Mouse (Mus musculus) forebrain, postnatal 0 days (tissue): ENCODE results near the gene Mier3. TPM values are rescaled to one million over a fixed set of nuclear protein-coding genes. Genes with fewer than 3 reads are reported as not detected.

Experiments
- ATAC-seq: fragments of 200-750 bp; cut with Nextera tagmentation; 2 replicates; pipeline ENCODE4 v1.8.0; 2017; ENCODE audit warnings: mild to moderate bottlenecking, moderate library complexity
- DNase-seq: peaks from one replicate; pipeline ENCODE4 v3.0.0-alpha.2; 2015
- H3K27ac ChIP-seq: fragments of 300-500 bp; sonication (generic); 2 replicates; pipeline ENCODE4 v1.5.1; 2014; ENCODE audit warnings: low read depth, mild to moderate bottlenecking, antibody characterized with exemption, low read length, moderate library complexity, mixed read lengths
- H3K27me3 ChIP-seq: fragments of 300-500 bp; sonication (generic); 2 replicates; pipeline ENCODE4 v1.6.1; 2014; ENCODE audit warnings: mild to moderate bottlenecking, low read length, mixed read lengths; ENCODE audit not compliant: insufficient read depth
- H3K36me3 ChIP-seq: fragments of 300-500 bp; sonication (generic); 2 replicates; pipeline ENCODE4 v1.6.1; 2014; ENCODE audit warnings: mild to moderate bottlenecking, moderate library complexity; ENCODE audit not compliant: insufficient read depth
- H3K4me1 ChIP-seq: fragments of 300-500 bp; sonication (generic); 2 replicates; pipeline ENCODE4 v1.6.1; 2014; ENCODE audit warnings: antibody characterized with exemption; ENCODE audit not compliant: insufficient read depth
- H3K4me2 ChIP-seq: fragments of 300-500 bp; sonication (generic); 2 replicates; pipeline ENCODE4 v1.6.1; 2014; ENCODE audit warnings: low read depth, mild to moderate bottlenecking, moderate library complexity
- H3K4me3 ChIP-seq: fragments of 300-500 bp; sonication (generic); 2 replicates; pipeline ENCODE4 v1.5.1; 2014; ENCODE audit warnings: low read depth, low read length, mixed read lengths
- H3K9ac ChIP-seq: fragments of 300-500 bp; sonication (generic); 2 replicates; pipeline ENCODE4 v1.6.1; 2014; ENCODE audit warnings: mild to moderate bottlenecking
- H3K9me3 ChIP-seq: fragments of 300-500 bp; sonication (generic); 2 replicates; pipeline ENCODE4 v1.6.1; 2016; ENCODE audit warnings: low read length
- CTCF ChIP-seq: sonication (generic); IDR thresholded peaks from 2 replicates; pipeline ENCODE4 v1.5.1; 2016; ENCODE audit warnings: antibody characterized with exemption, control low read depth, low read depth
- WGBS: fragments of 180-500 bp; shearing (Covaris S2); extraction: QIAGEN DNeasy Blood & Tissue Kit; methylation state at CpG from one replicate; pipeline ENCODE4 v1.1.7; 2014; 5-methylcytosine and 5-hydroxymethylcytosine counted together
- polyA plus RNA-seq: library from polyadenylated mRNA; unstranded; fragments of >200 nt; fragmentation: Nextera tagmentation; extraction: Ambion mirVana; gene quantifications from 2 replicates; pipeline ENCODE4 v1.2.1, GENCODE M21; 2015
- total RNA-seq: library from RNA; depleted of rRNA; stranded (reverse); fragments of >200 nt; gene quantifications from 2 replicates; pipeline ENCODE4 v1.2.3, GENCODE M21; 2014; rRNA removed

Mier3 gene
- total RNA-seq (26.9 and 41.3 TPM in 2 replicates), polyA plus RNA-seq (11.0 and 15.0 TPM in 2 replicates)

GRCm38 (mm10) chr13:111680679-111681078 is at the start of gene Mier3:
Mier3 (plus strand) TSS chr13:111680979.
- ATAC-seq (no peak), DNase-seq (no peak)
- Histone ChIP-seq H3K27ac (no peak within 1 kb of the TSS), H3K9me3 (no peaks in the 10 kb centered on the region), H3K4me3 (no peak within 1 kb of the TSS), H3K27me3 (no peaks in the 10 kb centered on the region), H3K36me3 (no peaks in the 10 kb centered on the region), H3K9ac (no peak within 1 kb of the TSS), H3K4me2 (no peak within 1 kb of the TSS), H3K4me1 (no peaks in the 10 kb centered on the region)
- no peak for TF ChIP-seq CTCF
- WGBS: 89% methylated on average over 4 of the region's 4 CpGs

GRCm38 (mm10) chr13:111634163-111635160 is 46.3 kb upstream of the Mier3 start:
- no peaks in the 10 kb centered on the region for H3K36me3 ChIP-seq
- H3K9me3 ChIP-seq: no peaks in the 10 kb centered on the region
- no peak overlapping the region for H3K4me3 ChIP-seq
- no peaks in the 10 kb centered on the region for H3K4me1 ChIP-seq
- H3K4me2 ChIP-seq: no peak overlapping the region
- no peak for DNase-seq
- whole genome bisulfite sequencing: 84% methylated on average over 14 of the region's 16 CpGs
- H3K9ac ChIP-seq: no peak overlapping the region
- H3K27ac ChIP-seq: no peak overlapping the region
- no peak for TF ChIP-seq CTCF
- no peak for ATAC-seq
- no peaks in the 10 kb centered on the region for H3K27me3 ChIP-seq

- no peak for ATAC-seq
- no peaks in the 10 kb centered on the region for H3K27me3 ChIP-seq
- H3K4me3 ChIP-seq: no peak overlapping the region
- H3K9me3 ChIP-seq: no peaks in the 10 kb centered on the region
- no peak for DNase-seq
- H3K4me2 ChIP-seq: no peak overlapping the region
- no peak overlapping the region for H3K27ac ChIP-seq
- TF ChIP-seq CTCF: no peak
- H3K36me3 ChIP-seq: no peaks in the 10 kb centered on the region
- 82% methylated on average over 6 of the region's 6 CpGs for WGBS
- H3K9ac ChIP-seq: no peak overlapping the region
- H3K4me1 ChIP-seq: no peaks in the 10 kb centered on the region
Measured at GRCm38 (mm10) chr13:111640319-111640718, 40.5 kb upstream of the Mier3 start.

GRCm38 (mm10) chr13:111643636-111644035 is 37.1 kb upstream of the Mier3 start:
- Histone ChIP-seq H3K36me3 (no peaks in the 10 kb centered on the region), H3K9ac (no peak overlapping the region), H3K9me3 (no peaks in the 10 kb centered on the region), H3K27me3 (no peaks in the 10 kb centered on the region), H3K4me2 (no peak overlapping the region), H3K27ac (no peak overlapping the region), H3K4me1 (no peaks in the 10 kb centered on the region), H3K4me3 (no peak overlapping the region)
- 64% methylated on average over 2 of the region's 2 CpGs for WGBS
- ATAC-seq (no peak), DNase-seq (no peak)
- no peak for TF ChIP-seq CTCF

GRCm38 (mm10) chr13:111646204-111646603 is 34.6 kb upstream of the Mier3 start:
- no peak for TF ChIP-seq CTCF

GRCm38 (mm10) chr13:111647279-111647678 is 33.5 kb upstream of the Mier3 start:
- H3K4me3 ChIP-seq: no peak overlapping the region
- 90% methylated on average over 4 of the region's 4 CpGs for WGBS
- no peak overlapping the region for H3K27ac ChIP-seq
- ATAC-seq (no peak), DNase-seq (no peak)
- no peaks in the 10 kb centered on the region for H3K27me3 ChIP-seq
- H3K9ac ChIP-seq: no peak overlapping the region
- H3K36me3 ChIP-seq: no peaks in the 10 kb centered on the region
- no peak for TF ChIP-seq CTCF
- H3K9me3 ChIP-seq: no peaks in the 10 kb centered on the region
- no peaks in the 10 kb centered on the region for H3K4me1 ChIP-seq
- H3K4me2 ChIP-seq: no peak overlapping the region

More at GRCm38 (mm10) chr13:111646204-111646603, 34.6 kb upstream of the Mier3 start:
- Histone ChIP-seq H3K27ac (no peak overlapping the region), H3K9ac (no peak overlapping the region), H3K27me3 (no peaks in the 10 kb centered on the region), H3K4me3 (no peak overlapping the region), H3K4me2 (no peak overlapping the region), H3K36me3 (no peaks in the 10 kb centered on the region), H3K4me1 (no peaks in the 10 kb centered on the region), H3K9me3 (no peaks in the 10 kb centered on the region)
- ATAC-seq (no peak), DNase-seq (no peak)
- 91% methylated on average over 9 of the region's 9 CpGs for WGBS

DNA sequence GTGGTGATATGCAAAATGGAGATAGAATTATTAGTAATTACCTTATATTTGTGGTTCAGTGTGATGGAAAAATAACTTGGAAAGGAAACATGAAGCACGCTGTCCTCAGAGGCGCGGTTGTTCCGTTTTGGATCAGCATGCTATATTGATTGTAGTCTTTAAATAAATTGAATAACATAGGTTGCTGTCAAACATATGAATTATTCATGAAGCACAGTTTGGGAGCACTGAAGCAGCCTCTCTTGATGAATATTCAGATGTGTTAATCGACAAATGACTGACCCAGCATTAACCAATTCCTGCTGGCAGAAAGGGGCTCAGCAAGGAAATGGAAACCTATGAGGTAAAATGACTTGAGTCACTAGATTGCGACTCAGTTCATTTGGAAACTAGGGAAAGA is 29.8 kb upstream of the Mier3 start:
- Histone ChIP-seq H3K9me3 (no peaks in the 10 kb centered on the region), H3K36me3 (no peaks in the 10 kb centered on the region), H3K27ac (no peak overlapping the region), H3K4me3 (no peak overlapping the region), H3K9ac (no peak overlapping the region), H3K27me3 (no peaks in the 10 kb centered on the region), H3K4me1 (no peaks in the 10 kb centered on the region), H3K4me2 (no peak overlapping the region)
- WGBS: 18% methylated on average over 6 of the region's 6 CpGs
- ATAC-seq (peak; percentile 20; the same call in 1 of the 2 replicates), DNase-seq (peak; percentile 11)
- TF ChIP-seq CTCF: no peak
